Mouse (Mus musculus): ENCODE results near the gene Map1s.

DNA sequence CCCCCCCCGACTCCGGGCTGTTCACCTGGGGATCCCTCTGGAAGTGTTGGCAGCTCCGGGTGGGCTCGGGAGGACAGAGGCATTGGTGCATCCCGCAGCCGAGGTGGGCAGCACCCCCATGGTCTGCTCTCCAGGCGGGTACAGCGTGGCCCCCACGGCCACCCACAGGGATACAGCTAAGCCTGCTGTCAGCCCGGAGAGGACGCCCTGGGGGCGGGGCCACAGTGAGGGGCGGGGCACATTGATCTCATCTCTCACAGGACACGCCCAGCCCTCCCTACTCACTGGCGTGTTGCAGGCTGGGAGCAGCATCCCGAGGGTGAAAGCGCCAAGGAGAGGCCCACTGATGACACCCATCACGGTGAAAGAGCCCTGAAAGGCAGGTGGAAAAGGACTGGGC lies 18.1 kb upstream of the Map1s start:
- TF ChIP-seq CTCF (IDR thresholded peaks at IDR 0.05) (no peak), EP300 (IDR thresholded peaks at IDR 0.05) (no peak)
